Mouse (Mus musculus): Measurements from ENCODE around the gene Lrrc75a. TPM values are rescaled to one million over a fixed set of nuclear protein-coding genes. Genes with fewer than 3 reads are reported as not detected.

The Lrrc75a gene
- polyA plus RNA-seq, 1 experiment from 2014 or later = 12.6 TPM

- Histone ChIP-seq H3K27ac (ENCODE audit: low read depth, low read length) (no peak overlapping the region), H3K4me1 (ENCODE audit: control insufficient read depth, insufficient read depth, low read length) (peaks cover 16% of the 10 kb centered on the region; the same call in 1 of the 2 replicates), H3K36me3 (ENCODE audit: control insufficient read depth, insufficient read depth, low read length) (peaks cover 7% of the 10 kb centered on the region; the same call in 1 of the 2 replicates), H3K4me2 (peak overlapping the region; percentile 94), H3K9ac (ENCODE audit: low read length) (no peak overlapping the region), H3K27me3 (ENCODE audit: control insufficient read depth, insufficient read depth, low read length) (no peaks in the 10 kb centered on the region; the same call in 1 of the 2 replicates), H3K9me3 (ENCODE audit: control insufficient read depth, low read length) (no peaks in the 10 kb centered on the region), H3K4me3 (ENCODE audit: low read depth, low read length) (peak overlapping the region; percentile 44; the same call in 1 of the 2 replicates)
- DNase-seq (ENCODE audit: low spot score, missing footprints) (no peak), ATAC-seq (ENCODE audit: low FRiP score) (no peak)
Measured at GRCm38 (mm10) chr11:62554934-62555517, 93.3 kb downstream of the Lrrc75a start.

Other genes with a start within 250 kb of the Lrrc75a start
- gene Pigl, start 190.1 kb downstream of the Lrrc75a start, polyA plus RNA-seq (2014; fragmentation: Nextera tagmentation; extraction: Ambion mirVana) = 15.4 and 15.9 TPM in 2 replicates
- 176 and 183 TPM in 2 replicates for gene Ncor1, start 190.0 kb downstream of the Lrrc75a start, polyA plus RNA-seq (2014; fragmentation: Nextera tagmentation; extraction: Ambion mirVana)
- 54.8 and 68.5 TPM in 2 replicates for gene Cenpv, start 109.3 kb downstream of the Lrrc75a start, polyA plus RNA-seq (2014; fragmentation: Nextera tagmentation; extraction: Ambion mirVana)
- gene Ubb, start 97.4 kb downstream of the Lrrc75a start, polyA plus RNA-seq (2014; fragmentation: Nextera tagmentation; extraction: Ambion mirVana) = 3,727 and 3,899 TPM in 2 replicates
- 4.9 and 5.4 TPM in 2 replicates for gene Trpv2, start 74.0 kb downstream of the Lrrc75a start, polyA plus RNA-seq (2014; fragmentation: Nextera tagmentation; extraction: Ambion mirVana)
- gene Mmgt2, start 141 bp upstream of the Lrrc75a start, polyA plus RNA-seq (2014; fragmentation: Nextera tagmentation; extraction: Ambion mirVana) = 38.5 and 43.8 TPM in 2 replicates
- 12.4 and 14.9 TPM in 2 replicates for gene Zfp287, start 83.4 kb upstream of the Lrrc75a start, polyA plus RNA-seq (2014; fragmentation: Nextera tagmentation; extraction: Ambion mirVana)
- not detected in 2 replicates for gene Gm10428, start 104.6 kb upstream of the Lrrc75a start, polyA plus RNA-seq (2014; fragmentation: Nextera tagmentation; extraction: Ambion mirVana)
- 28.4 and 32.0 TPM in 2 replicates for gene Zfp286, start 140.9 kb upstream of the Lrrc75a start, polyA plus RNA-seq (2014; fragmentation: Nextera tagmentation; extraction: Ambion mirVana)
- gene Trim16, start 171.7 kb upstream of the Lrrc75a start, polyA plus RNA-seq (2014; fragmentation: Nextera tagmentation; extraction: Ambion mirVana) = 3.9 and 4.4 TPM in 2 replicates
- 0.45 and 0.63 TPM in 2 replicates for gene Fbxw10, start 198.5 kb upstream of the Lrrc75a start, polyA plus RNA-seq (2014; fragmentation: Nextera tagmentation; extraction: Ambion mirVana)
- gene Tvp23b, start 230.9 kb upstream of the Lrrc75a start, polyA plus RNA-seq (2014; fragmentation: Nextera tagmentation; extraction: Ambion mirVana) = 44.4 and 48.7 TPM in 2 replicates